Mouse (Mus musculus): ENCODE results near the gene Dgkb. TPM values are rescaled to one million over a fixed set of nuclear protein-coding genes. Genes with fewer than 3 reads are reported as not detected.

Gene Dgkb
- polyA plus RNA-seq, 1 experiment from 2014 or later: 0.07 TPM

GRCm38 (mm10) chr12:37883781-37884180, 66.3 kb downstream of the Dgkb start:
- Histone ChIP-seq H3K9ac (no peak overlapping the region), H3K27ac (replicated peaks) (no peak overlapping the region), H3K9me3 (replicated peaks) (no peaks in the 10 kb centered on the region), H3K36me3 (replicated peaks) (no peaks in the 10 kb centered on the region), H3K4me3 (replicated peaks) (no peak overlapping the region), H3K4me2 (no peak overlapping the region), H3K27me3 (peaks cover 14% of the 10 kb centered on the region), H3K4me1 (replicated peaks) (no peaks in the 10 kb centered on the region)
- WGBS (ENCODE audit: insufficient replicate concordance): 63% methylated on average over 4 of the region's 4 CpGs
- ATAC-seq (ENCODE audit: insufficient read depth): no peak

- no peaks in the 10 kb centered on the region for H3K4me1 ChIP-seq (replicated peaks)
- H3K4me2 ChIP-seq: no peak overlapping the region
- H3K9me3 ChIP-seq (replicated peaks): no peaks in the 10 kb centered on the region
- H3K36me3 ChIP-seq (replicated peaks): no peaks in the 10 kb centered on the region
- H3K9ac ChIP-seq: no peak overlapping the region
- no peaks in the 10 kb centered on the region for H3K27me3 ChIP-seq
- H3K27ac ChIP-seq (replicated peaks): no peak overlapping the region
- ATAC-seq (ENCODE audit: insufficient read depth): no peak
- no peak overlapping the region for H3K4me3 ChIP-seq (replicated peaks)
Observed at GRCm38 (mm10) chr12:37888591-37888990, 71.1 kb downstream of the Dgkb start.

GRCm38 (mm10) chr12:37889431-37889830, 71.9 kb downstream of the Dgkb start:
- Histone ChIP-seq H3K9me3 (replicated peaks) (no peaks in the 10 kb centered on the region), H3K27ac (replicated peaks) (no peak overlapping the region), H3K4me3 (replicated peaks) (no peak overlapping the region), H3K4me1 (replicated peaks) (no peaks in the 10 kb centered on the region), H3K9ac (no peak overlapping the region), H3K36me3 (replicated peaks) (no peaks in the 10 kb centered on the region), H3K27me3 (no peaks in the 10 kb centered on the region), H3K4me2 (no peak overlapping the region)
- no peak for ATAC-seq (ENCODE audit: insufficient read depth)
- 62% methylated on average over 4 of the region's 4 CpGs for WGBS (ENCODE audit: insufficient replicate concordance)

GRCm38 (mm10) chr12:37891336-37891735, 73.8 kb downstream of the Dgkb start:
- no peak overlapping the region for H3K9ac ChIP-seq
- no peaks in the 10 kb centered on the region for H3K9me3 ChIP-seq (replicated peaks)
- WGBS (ENCODE audit: insufficient replicate concordance): 64% methylated on average over 3 of the region's 3 CpGs
- no peak overlapping the region for H3K4me2 ChIP-seq
- H3K4me1 ChIP-seq (replicated peaks): no peaks in the 10 kb centered on the region
- no peak overlapping the region for H3K4me3 ChIP-seq (replicated peaks)
- H3K27me3 ChIP-seq: no peaks in the 10 kb centered on the region
- H3K27ac ChIP-seq (replicated peaks): no peak overlapping the region
- H3K36me3 ChIP-seq (replicated peaks): no peaks in the 10 kb centered on the region
- no peak for ATAC-seq (ENCODE audit: insufficient read depth)

GRCm38 (mm10) chr12:37942163-37942562, 124.6 kb downstream of the Dgkb start:
- Histone ChIP-seq H3K4me2 (no peak overlapping the region), H3K36me3 (replicated peaks) (no peaks in the 10 kb centered on the region), H3K4me3 (replicated peaks) (no peak overlapping the region), H3K27ac (replicated peaks) (no peak overlapping the region), H3K4me1 (replicated peaks) (no peaks in the 10 kb centered on the region), H3K9ac (no peak overlapping the region), H3K9me3 (replicated peaks) (no peaks in the 10 kb centered on the region), H3K27me3 (no peaks in the 10 kb centered on the region)
- no peak for ATAC-seq (ENCODE audit: insufficient read depth)
- 73% methylated on average over 2 of the region's 2 CpGs for WGBS (ENCODE audit: insufficient replicate concordance)

- Histone ChIP-seq H3K4me1 (replicated peaks) (no peaks in the 10 kb centered on the region), H3K36me3 (replicated peaks) (no peaks in the 10 kb centered on the region), H3K4me3 (replicated peaks) (no peak overlapping the region), H3K9ac (no peak overlapping the region), H3K9me3 (replicated peaks) (no peaks in the 10 kb centered on the region), H3K27me3 (no peaks in the 10 kb centered on the region), H3K27ac (replicated peaks) (no peak overlapping the region), H3K4me2 (no peak overlapping the region)
- 64% methylated on average over 4 of the region's 4 CpGs for WGBS (ENCODE audit: insufficient replicate concordance)
- ATAC-seq (ENCODE audit: insufficient read depth): no peak
Observed at GRCm38 (mm10) chr12:37956193-37956592, 138.7 kb downstream of the Dgkb start.

GRCm38 (mm10) chr12:37971482-37971881, 154.0 kb downstream of the Dgkb start:
- H3K9me3 ChIP-seq (replicated peaks): no peaks in the 10 kb centered on the region
- no peaks in the 10 kb centered on the region for H3K4me1 ChIP-seq (replicated peaks)
- H3K27ac ChIP-seq (replicated peaks): no peak overlapping the region
- no peaks in the 10 kb centered on the region for H3K36me3 ChIP-seq (replicated peaks)
- no peak for ATAC-seq (ENCODE audit: insufficient read depth)
- no peak overlapping the region for H3K4me3 ChIP-seq (replicated peaks)
- H3K27me3 ChIP-seq: no peaks in the 10 kb centered on the region
- no peak overlapping the region for H3K4me2 ChIP-seq
- H3K9ac ChIP-seq: no peak overlapping the region
- 44% methylated on average over 1 of the region's 1 CpGs for WGBS (ENCODE audit: insufficient replicate concordance)

- Histone ChIP-seq H3K9ac (no peak overlapping the region), H3K36me3 (replicated peaks) (no peaks in the 10 kb centered on the region), H3K4me3 (replicated peaks) (no peak overlapping the region), H3K27me3 (no peaks in the 10 kb centered on the region), H3K27ac (replicated peaks) (no peak overlapping the region), H3K9me3 (replicated peaks) (no peaks in the 10 kb centered on the region), H3K4me2 (no peak overlapping the region), H3K4me1 (replicated peaks) (no peaks in the 10 kb centered on the region)
- WGBS (ENCODE audit: insufficient replicate concordance): 49% methylated on average over 2 of the region's 2 CpGs
- ATAC-seq (ENCODE audit: insufficient read depth): no peak
Observed at GRCm38 (mm10) chr12:37978498-37979187, 161.1 kb downstream of the Dgkb start.

GRCm38 (mm10) chr12:37985352-37985751, 167.8 kb downstream of the Dgkb start:
- no peak overlapping the region for H3K4me2 ChIP-seq
- H3K4me3 ChIP-seq (replicated peaks): no peak overlapping the region
- no peak overlapping the region for H3K27ac ChIP-seq (replicated peaks)
- H3K36me3 ChIP-seq (replicated peaks): no peaks in the 10 kb centered on the region
- H3K27me3 ChIP-seq: no peaks in the 10 kb centered on the region
- WGBS (ENCODE audit: insufficient replicate concordance): 24% methylated on average over 1 of the region's 1 CpGs
- H3K4me1 ChIP-seq (replicated peaks): no peaks in the 10 kb centered on the region
- H3K9me3 ChIP-seq (replicated peaks): no peaks in the 10 kb centered on the region
- no peak overlapping the region for H3K9ac ChIP-seq
- no peak for ATAC-seq (ENCODE audit: insufficient read depth)

- no peak overlapping the region for H3K4me3 ChIP-seq (replicated peaks)
- ATAC-seq (ENCODE audit: insufficient read depth): no peak
- no peaks in the 10 kb centered on the region for H3K36me3 ChIP-seq (replicated peaks)
- H3K9me3 ChIP-seq (replicated peaks): no peaks in the 10 kb centered on the region
- no peaks in the 10 kb centered on the region for H3K27me3 ChIP-seq
- 54% methylated on average over 1 of the region's 1 CpGs for WGBS (ENCODE audit: insufficient replicate concordance)
- no peak overlapping the region for H3K27ac ChIP-seq (replicated peaks)
- H3K4me1 ChIP-seq (replicated peaks): no peaks in the 10 kb centered on the region
- no peak overlapping the region for H3K4me2 ChIP-seq
- H3K9ac ChIP-seq: no peak overlapping the region
Observed at GRCm38 (mm10) chr12:37988066-37988591, 170.6 kb downstream of the Dgkb start.

GRCm38 (mm10) chr12:37993221-37993620, 175.7 kb downstream of the Dgkb start:
- H3K27me3 ChIP-seq: no peaks in the 10 kb centered on the region
- WGBS (ENCODE audit: insufficient replicate concordance): 65% methylated on average over 1 of the region's 1 CpGs
- no peak overlapping the region for H3K4me3 ChIP-seq (replicated peaks)
- H3K9ac ChIP-seq: no peak overlapping the region
- H3K9me3 ChIP-seq (replicated peaks): no peaks in the 10 kb centered on the region
- no peak overlapping the region for H3K27ac ChIP-seq (replicated peaks)
- no peaks in the 10 kb centered on the region for H3K4me1 ChIP-seq (replicated peaks)
- no peak for ATAC-seq (ENCODE audit: insufficient read depth)
- no peak overlapping the region for H3K4me2 ChIP-seq
- no peaks in the 10 kb centered on the region for H3K36me3 ChIP-seq (replicated peaks)

GRCm38 (mm10) chr12:37996417-37996946, 179.0 kb downstream of the Dgkb start:
- no peaks in the 10 kb centered on the region for H3K36me3 ChIP-seq (replicated peaks)
- no peak overlapping the region for H3K9ac ChIP-seq
- no peak overlapping the region for H3K4me3 ChIP-seq (replicated peaks)
- no peak overlapping the region for H3K4me2 ChIP-seq
- no peak overlapping the region for H3K27ac ChIP-seq (replicated peaks)
- H3K27me3 ChIP-seq: no peaks in the 10 kb centered on the region
- H3K9me3 ChIP-seq (replicated peaks): no peaks in the 10 kb centered on the region
- H3K4me1 ChIP-seq (replicated peaks): no peaks in the 10 kb centered on the region
- WGBS (ENCODE audit: insufficient replicate concordance): 73% methylated on average over 6 of the region's 6 CpGs
- no peak for ATAC-seq (ENCODE audit: insufficient read depth)

All from liver, embryonic 15.5 days (tissue).